Mouse (Mus musculus) embryonic facial prominence, embryonic 12.5 days (tissue): ENCODE data around the gene Ttyh1. TPM values are rescaled to one million over a fixed set of nuclear protein-coding genes. Genes with fewer than 3 reads are reported as not detected.
A peak's percentile ranks its signal among the peaks of the same experiment; 100 is the strongest.

Experiments
- ATAC-seq: fragments of 200-750 bp; cut with Nextera tagmentation; 2 replicates; pipeline ENCODE4 v1.8.0; 2017; ENCODE audit not compliant: insufficient number of reproducible peaks, insufficient read depth, low FRiP score, low TSS enrichment
- H3K27ac ChIP-seq: fragments of 300-500 bp; sonication (generic); 2 replicates; pipeline ENCODE4 v1.5.1; 2016; ENCODE audit warnings: mild to moderate bottlenecking
- H3K27me3 ChIP-seq: fragments of 300-500 bp; sonication (generic); 2 replicates; pipeline ENCODE4 v1.6.1; 2016; ENCODE audit warnings: mild to moderate bottlenecking, moderate library complexity
- H3K36me3 ChIP-seq: fragments of 300-500 bp; sonication (generic); 2 replicates; pipeline ENCODE4 v1.6.1; 2016; ENCODE audit warnings: mild to moderate bottlenecking
- H3K4me1 ChIP-seq: fragments of 300-500 bp; sonication (generic); 2 replicates; pipeline ENCODE4 v1.6.1; 2016
- H3K4me2 ChIP-seq: fragments of 300-500 bp; sonication (generic); replicated peaks from 2 replicates; pipeline ENCODE4 v1.6.1; 2016; ENCODE audit warnings: mild to moderate bottlenecking, moderate library complexity
- H3K4me3 ChIP-seq: fragments of 300-500 bp; sonication (generic); 2 replicates; pipeline ENCODE4 v1.5.1; 2016; ENCODE audit warnings: mild to moderate bottlenecking
- H3K9ac ChIP-seq: fragments of 300-500 bp; sonication (generic); 2 replicates; pipeline ENCODE4 v1.6.1; 2016; ENCODE audit warnings: mild to moderate bottlenecking, moderate library complexity
- H3K9me3 ChIP-seq: fragments of 300-500 bp; sonication (generic); 2 replicates; pipeline ENCODE4 v1.6.1; 2016; ENCODE audit warnings: mild to moderate bottlenecking, moderate library complexity
- WGBS: fragments of 180-500 bp; shearing (Covaris S2); methylation state at CpG from one replicate; pipeline ENCODE4 v1.1.7; 2016; 5-methylcytosine and 5-hydroxymethylcytosine counted together
- polyA plus RNA-seq: library from polyadenylated mRNA; unstranded; fragments of >200 nt; fragmentation: Nextera tagmentation; extraction: Ambion mirVana; gene quantifications from 2 replicates; pipeline ENCODE4 v1.2.1, GENCODE M21; 2016

Ttyh1 gene
- polyA plus RNA-seq, 1 experiment from 2014 or later, result 10.8 TPM

DNA sequence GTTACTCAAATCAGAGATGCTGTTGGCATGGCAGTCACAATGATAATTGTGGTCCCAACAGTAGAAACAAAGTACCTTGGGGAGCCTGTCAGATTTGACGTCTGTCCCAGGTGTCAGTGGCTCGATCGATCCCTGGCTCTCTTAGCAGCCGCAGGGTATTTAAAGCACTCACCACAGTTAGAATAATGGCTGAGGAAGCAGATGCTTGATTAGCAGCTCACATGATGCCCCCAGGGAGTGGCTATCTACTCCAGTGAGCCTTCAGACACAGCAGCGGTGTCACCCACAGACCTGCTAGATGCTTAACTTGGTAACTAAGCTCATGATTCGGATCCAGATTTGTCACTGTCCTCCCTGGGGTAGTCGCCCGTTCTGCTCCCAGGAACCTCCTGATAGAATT lies 28.0 kb upstream of the Ttyh1 start:
- Histone ChIP-seq H3K4me2 (no peak overlapping the region), H3K36me3 (no peaks in the 10 kb centered on the region), H3K27me3 (no peaks in the 10 kb centered on the region), H3K4me3 (no peak overlapping the region), H3K9ac (no peak overlapping the region), H3K9me3 (no peaks in the 10 kb centered on the region), H3K27ac (no peak overlapping the region), H3K4me1 (no peaks in the 10 kb centered on the region)
- ATAC-seq, result no peak
- 40% methylated on average over 8 of the region's 8 CpGs for WGBS

DNA sequence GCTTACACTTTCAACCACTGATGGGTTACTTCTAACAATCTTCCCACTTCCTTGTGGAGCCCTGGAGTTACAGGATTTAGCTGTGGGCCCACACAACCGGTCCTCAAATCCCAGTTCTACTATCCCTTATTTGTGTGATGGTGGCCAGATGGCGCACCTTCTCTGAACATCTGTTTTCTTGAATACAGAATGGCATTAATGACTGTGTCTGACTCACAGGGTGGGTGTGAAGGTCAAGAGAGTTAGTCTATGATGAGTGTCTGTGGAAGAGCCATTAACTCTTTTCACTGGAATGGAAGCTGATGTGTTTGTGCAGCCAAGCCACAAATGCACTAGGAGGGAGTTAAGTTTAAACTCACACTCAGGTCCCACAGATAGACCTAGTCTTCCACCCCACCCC lies 20.9 kb upstream of the Ttyh1 start:
- no peaks in the 10 kb centered on the region for H3K4me1 ChIP-seq
- no peaks in the 10 kb centered on the region for H3K36me3 ChIP-seq
- 77% methylated on average over 2 of the region's 2 CpGs for WGBS
- H3K9me3 ChIP-seq, result no peaks in the 10 kb centered on the region
- H3K27ac ChIP-seq, result no peak overlapping the region
- ATAC-seq, result no peak
- H3K27me3 ChIP-seq, result no peaks in the 10 kb centered on the region
- no peak overlapping the region for H3K4me3 ChIP-seq
- no peak overlapping the region for H3K9ac ChIP-seq
- H3K4me2 ChIP-seq, result no peak overlapping the region

DNA sequence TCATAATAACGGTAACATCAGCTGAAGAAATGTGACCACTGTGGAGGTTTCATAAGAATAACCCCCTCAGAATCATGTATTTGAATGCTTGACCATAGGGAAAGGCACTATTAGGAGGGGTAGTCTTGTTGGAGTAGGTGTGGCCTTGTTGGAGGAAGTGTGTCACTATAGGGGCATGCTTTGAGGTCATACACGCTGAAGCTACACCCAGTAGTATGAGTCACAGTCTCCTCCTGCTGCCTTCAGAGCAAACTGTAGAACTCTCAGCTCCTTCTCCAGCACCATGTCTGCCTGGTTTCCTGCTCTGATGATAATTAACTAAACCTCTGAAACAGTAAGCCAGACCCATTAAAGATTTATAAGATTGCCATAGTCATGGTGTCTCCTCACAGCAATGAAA lies 20.4 kb upstream of the Ttyh1 start:
- no peaks in the 10 kb centered on the region for H3K4me1 ChIP-seq
- ATAC-seq, result no peak
- H3K27ac ChIP-seq, result no peak overlapping the region
- no peak overlapping the region for H3K4me2 ChIP-seq
- no peaks in the 10 kb centered on the region for H3K9me3 ChIP-seq
- H3K9ac ChIP-seq, result no peak overlapping the region
- WGBS, result 83% methylated on average over 2 of the region's 2 CpGs
- no peaks in the 10 kb centered on the region for H3K27me3 ChIP-seq
- no peaks in the 10 kb centered on the region for H3K36me3 ChIP-seq
- no peak overlapping the region for H3K4me3 ChIP-seq

DNA sequence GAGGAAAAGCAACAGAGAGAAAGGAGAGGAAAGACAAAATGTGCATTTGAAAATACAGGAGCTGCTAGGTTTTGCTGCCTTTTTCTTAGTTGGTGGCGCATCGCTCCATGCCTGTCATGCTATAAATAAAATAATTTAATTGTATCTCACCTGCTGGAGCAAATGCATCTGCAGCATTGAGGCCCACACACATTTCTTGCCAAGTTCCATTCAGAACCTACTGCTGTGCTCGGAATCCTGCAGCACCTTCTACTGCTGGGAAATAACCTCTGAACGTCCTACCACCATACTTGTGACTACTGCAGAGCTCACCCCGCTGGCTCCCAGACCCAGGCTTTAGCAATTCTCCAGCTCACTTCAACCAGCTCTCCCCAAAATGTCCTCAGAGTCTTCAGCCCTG lies 18.1 kb upstream of the Ttyh1 start:
- H3K27ac ChIP-seq, result no peak overlapping the region
- no peaks in the 10 kb centered on the region for H3K27me3 ChIP-seq
- no peaks in the 10 kb centered on the region for H3K9me3 ChIP-seq
- no peak overlapping the region for H3K9ac ChIP-seq
- no peaks in the 10 kb centered on the region for H3K4me1 ChIP-seq
- no peak overlapping the region for H3K4me3 ChIP-seq
- no peak overlapping the region for H3K4me2 ChIP-seq
- no peaks in the 10 kb centered on the region for H3K36me3 ChIP-seq
- 81% methylated on average over 5 of the region's 5 CpGs for WGBS
- no peak for ATAC-seq

DNA sequence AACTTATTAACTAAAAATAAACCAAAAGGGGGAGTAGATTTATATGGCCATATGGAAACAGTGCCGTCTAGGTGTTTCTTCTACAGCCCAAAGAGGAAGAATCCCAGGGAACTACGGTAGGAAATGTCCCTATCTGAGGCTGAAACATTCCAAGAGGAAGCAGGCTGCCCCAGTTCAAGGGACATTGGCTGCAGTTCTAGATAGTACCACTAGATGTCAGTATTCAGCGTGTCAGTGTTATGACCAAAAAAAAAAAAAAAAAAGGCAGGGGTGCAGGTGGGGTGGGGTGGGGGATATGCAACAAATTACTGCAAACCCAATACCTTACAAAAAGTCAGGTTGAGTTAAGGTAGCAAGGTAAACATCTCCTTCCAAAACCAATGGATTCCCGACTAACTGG lies 15.8 kb upstream of the Ttyh1 start:
- Histone ChIP-seq H3K4me3 (no peak overlapping the region), H3K4me2 (no peak overlapping the region), H3K9me3 (no peaks in the 10 kb centered on the region), H3K36me3 (no peaks in the 10 kb centered on the region), H3K4me1 (no peaks in the 10 kb centered on the region), H3K9ac (no peak overlapping the region), H3K27me3 (no peaks in the 10 kb centered on the region), H3K27ac (no peak overlapping the region)
- WGBS, result 21% methylated on average over 4 of the region's 4 CpGs
- ATAC-seq, result no peak

DNA sequence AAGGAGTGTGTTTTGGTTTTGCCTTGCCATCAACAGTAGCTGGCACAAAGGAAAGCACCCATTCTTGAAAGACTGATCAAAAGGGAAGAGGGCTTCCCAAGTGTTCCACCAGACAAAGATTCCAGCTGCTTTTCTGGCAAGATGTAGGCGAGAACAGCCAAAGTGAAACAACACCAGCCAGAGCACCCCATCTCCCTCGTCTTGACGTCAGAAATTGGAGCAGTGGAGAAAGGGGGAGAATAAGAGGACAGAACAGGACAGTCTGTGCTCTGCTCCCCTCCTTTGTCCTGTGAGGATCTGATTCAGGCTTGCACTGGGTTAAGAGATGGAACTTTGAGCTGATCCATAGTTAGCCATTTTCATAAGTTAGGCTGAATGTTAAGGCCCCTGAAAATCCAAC lies 7.4 kb upstream of the Ttyh1 start:
- no peaks in the 10 kb centered on the region for H3K27me3 ChIP-seq
- H3K9me3 ChIP-seq, result no peaks in the 10 kb centered on the region
- H3K4me1 ChIP-seq, result no peaks in the 10 kb centered on the region
- no peak overlapping the region for H3K27ac ChIP-seq
- H3K9ac ChIP-seq, result no peak overlapping the region
- WGBS, result 51% methylated on average over 3 of the region's 3 CpGs
- ATAC-seq, result no peak
- no peak overlapping the region for H3K4me2 ChIP-seq
- H3K36me3 ChIP-seq, result no peaks in the 10 kb centered on the region
- no peak overlapping the region for H3K4me3 ChIP-seq

DNA sequence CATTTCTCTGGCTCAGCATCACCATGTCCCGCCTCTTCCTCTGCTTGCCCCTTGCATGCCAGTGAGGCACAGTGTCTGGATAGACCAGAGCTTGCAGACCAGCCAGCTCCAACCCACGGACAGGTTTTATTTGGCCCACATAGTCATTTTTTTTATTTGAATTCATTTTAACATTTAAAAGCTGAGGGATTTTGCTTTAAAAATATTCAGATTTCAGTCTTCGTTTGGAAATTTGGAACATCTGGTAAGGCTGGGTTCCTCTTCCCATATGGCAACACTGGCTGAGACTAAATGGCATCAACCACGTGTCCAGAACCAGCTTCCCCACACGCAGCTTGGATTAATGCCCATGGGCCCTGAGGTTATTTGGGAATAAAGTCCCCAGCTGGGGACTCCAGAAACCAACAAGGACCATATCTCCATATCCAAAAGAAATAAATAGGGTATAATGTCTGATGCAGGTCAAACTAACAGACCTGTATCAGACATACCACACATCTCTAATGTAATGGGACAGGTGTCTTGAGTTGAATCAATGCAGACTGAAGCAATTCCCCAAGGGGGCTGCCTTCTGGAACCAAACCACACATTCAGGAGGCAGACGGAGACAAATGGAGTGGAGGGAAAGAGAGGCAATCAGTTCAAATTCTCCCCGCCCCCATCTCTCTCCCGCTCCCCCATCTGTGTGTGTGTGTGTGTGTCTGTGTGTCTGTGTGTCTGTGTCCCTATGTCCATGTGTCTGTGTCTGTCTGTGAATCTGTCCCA lies 2.0 kb upstream of the Ttyh1 start:
- H3K9ac ChIP-seq, result no peak overlapping the region
- no peaks in the 10 kb centered on the region for H3K9me3 ChIP-seq
- H3K27me3 ChIP-seq, result peaks cover 26% of the 10 kb centered on the region
- no peak overlapping the region for H3K4me2 ChIP-seq
- H3K4me1 ChIP-seq, result peaks cover 6% of the 10 kb centered on the region; the same call in 1 of the 2 replicates
- no peak overlapping the region for H3K27ac ChIP-seq
- no peak overlapping the region for H3K4me3 ChIP-seq
- 65% methylated on average over 8 of the region's 8 CpGs for WGBS
- no peak for ATAC-seq
- H3K36me3 ChIP-seq, result no peaks in the 10 kb centered on the region

DNA sequence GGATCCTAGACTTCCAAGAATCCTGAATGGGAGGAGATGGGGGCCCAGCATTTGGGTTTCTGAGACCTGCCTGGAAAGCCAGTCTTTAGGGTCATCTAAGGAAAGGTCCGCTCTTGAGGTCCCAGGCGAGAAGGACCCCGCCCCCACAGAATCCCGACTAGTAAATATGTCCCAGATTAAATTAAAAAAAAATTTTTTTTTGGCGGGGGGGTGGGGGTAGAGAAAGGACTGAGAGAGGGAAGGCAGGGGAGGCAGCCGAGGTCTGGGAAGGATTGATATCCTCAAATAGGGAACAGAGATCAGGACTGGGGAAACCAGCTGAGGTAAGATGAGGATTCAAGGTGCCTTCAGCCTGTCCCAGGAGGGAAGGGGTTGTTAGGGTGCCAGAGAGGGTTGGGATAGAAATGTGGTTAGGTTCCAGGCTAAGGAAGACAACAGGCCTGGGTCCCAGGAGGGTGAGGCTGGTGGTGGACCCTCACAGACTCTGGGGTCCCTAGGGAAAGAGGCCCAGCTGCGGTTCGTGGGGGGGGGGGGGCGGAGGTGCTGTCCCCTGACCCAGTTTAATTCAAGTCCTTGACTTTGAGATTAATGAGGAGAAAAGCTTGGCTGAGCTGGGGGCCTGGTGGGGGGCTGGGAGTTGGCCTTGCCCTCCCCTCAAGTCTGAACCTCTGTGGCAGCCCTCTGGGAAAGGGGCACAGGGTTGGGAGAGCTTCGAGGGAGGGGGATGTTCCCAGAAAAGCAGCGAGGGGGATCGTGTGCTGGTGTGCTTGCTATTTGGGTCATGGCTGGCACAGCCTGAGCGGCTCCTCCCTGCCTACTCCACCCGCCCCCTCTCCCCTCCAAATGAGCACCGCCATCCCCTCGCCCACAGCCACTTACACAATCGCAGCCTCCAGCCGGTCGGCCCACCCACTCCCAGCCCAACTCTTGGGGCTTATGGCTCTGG lies 1.0 kb downstream of the Ttyh1 start:
- peak overlapping the region; percentile 45; the same call in 1 of the 2 replicates for H3K4me3 ChIP-seq
- whole genome bisulfite sequencing, result 20% methylated on average over 19 of the region's 19 CpGs
- H3K4me1 ChIP-seq, result peaks cover 19% of the 10 kb centered on the region
- H3K27ac ChIP-seq, result no peak overlapping the region
- no peak for ATAC-seq
- H3K9ac ChIP-seq, result no peak overlapping the region
- no peaks in the 10 kb centered on the region for H3K9me3 ChIP-seq
- H3K36me3 ChIP-seq, result no peaks in the 10 kb centered on the region
- H3K4me2 ChIP-seq, result peak overlapping the region; percentile 68
- H3K27me3 ChIP-seq, result peaks cover 26% of the 10 kb centered on the region

DNA sequence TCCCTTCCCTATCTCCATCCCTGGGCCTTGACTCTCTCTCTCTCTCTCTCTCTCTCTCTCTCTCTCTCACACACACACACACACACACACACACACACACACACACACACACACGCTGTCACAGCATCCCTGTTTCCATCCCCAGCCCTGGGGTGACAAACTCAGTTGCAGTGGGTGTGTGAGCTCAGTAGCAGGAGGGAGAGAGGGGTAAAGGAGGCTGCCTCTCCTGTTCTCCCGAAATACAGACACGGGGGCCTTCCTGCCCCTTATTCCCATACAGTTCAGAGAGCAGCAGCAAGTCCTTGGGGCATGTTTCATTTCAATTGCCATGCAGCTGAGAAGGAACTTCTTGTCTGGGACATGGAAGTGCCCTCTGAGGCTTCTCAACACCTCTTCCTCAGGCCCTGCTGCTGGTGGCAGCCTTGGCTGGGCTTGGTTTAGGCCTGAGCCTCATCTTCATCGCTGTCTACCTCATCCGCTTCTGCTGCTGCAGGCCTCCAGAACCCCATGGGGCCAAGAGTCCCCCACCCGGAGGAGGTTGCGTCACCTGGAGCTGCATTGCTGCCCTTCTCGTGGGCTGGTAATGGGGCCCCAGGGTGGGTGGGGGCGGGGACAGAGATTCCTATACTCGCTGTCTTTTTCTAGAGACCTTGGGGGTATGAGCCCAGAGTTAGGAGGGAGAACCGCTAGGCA lies 3.0 kb downstream of the Ttyh1 start:
- H3K9me3 ChIP-seq, result no peaks in the 10 kb centered on the region
- no peak for ATAC-seq
- 43% methylated on average over 11 of the region's 11 CpGs for WGBS
- H3K27ac ChIP-seq, result no peak overlapping the region
- no peaks in the 10 kb centered on the region for H3K36me3 ChIP-seq
- H3K27me3 ChIP-seq, result peaks cover 26% of the 10 kb centered on the region
- no peak overlapping the region for H3K9ac ChIP-seq
- peaks cover 19% of the 10 kb centered on the region for H3K4me1 ChIP-seq
- no peak overlapping the region for H3K4me3 ChIP-seq
- no peak overlapping the region for H3K4me2 ChIP-seq

DNA sequence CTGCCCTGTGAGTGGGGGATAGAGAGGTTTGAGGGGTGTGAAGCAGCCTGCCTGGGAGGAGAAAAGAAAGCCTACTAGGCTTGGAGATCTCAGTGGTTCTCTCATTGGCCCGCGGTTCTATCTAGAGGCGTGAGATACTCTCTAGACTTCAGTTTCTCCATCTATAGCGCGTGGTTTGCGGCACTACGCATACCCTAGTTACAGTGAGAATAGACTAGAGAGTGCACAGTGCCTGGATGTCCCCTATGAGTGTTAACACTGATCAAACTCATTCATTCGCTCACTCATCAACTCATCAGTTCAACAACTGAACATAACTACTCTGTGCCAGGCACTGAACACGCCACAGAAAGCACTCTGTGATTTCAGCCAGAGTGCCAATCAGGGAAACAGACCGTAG lies 3.6 kb downstream of the Ttyh1 start:
- H3K4me2 ChIP-seq, result no peak overlapping the region
- no peak overlapping the region for H3K9ac ChIP-seq
- H3K27ac ChIP-seq, result no peak overlapping the region
- H3K36me3 ChIP-seq, result no peaks in the 10 kb centered on the region
- ATAC-seq, result no peak
- no peaks in the 10 kb centered on the region for H3K9me3 ChIP-seq
- H3K4me1 ChIP-seq, result peaks cover 19% of the 10 kb centered on the region
- H3K4me3 ChIP-seq, result no peak overlapping the region
- WGBS, result 85% methylated on average over 10 of the region's 10 CpGs
- peaks cover 26% of the 10 kb centered on the region for H3K27me3 ChIP-seq

DNA sequence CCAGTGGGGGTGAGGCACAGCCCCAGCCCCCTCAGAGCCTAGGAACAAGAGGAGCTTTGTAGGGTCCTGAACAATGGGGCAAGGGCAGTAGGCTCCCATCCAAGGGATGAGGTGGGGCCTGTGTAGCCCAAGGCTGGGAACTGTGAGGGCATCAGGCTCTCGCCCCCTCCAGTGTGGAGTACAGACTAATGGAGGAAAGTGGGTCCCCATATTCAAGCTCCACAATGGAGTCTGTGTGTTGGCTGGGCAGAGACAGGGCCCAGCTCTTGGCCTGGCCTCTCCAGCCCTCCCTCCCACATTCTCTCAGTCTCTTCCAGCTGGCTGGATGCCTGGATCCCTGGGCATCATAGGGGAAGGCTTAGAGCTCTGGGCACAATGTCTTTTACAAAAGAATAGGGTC lies 4.5 kb downstream of the Ttyh1 start:
- Histone ChIP-seq H3K27me3 (peaks cover 26% of the 10 kb centered on the region), H3K4me1 (peaks cover 19% of the 10 kb centered on the region), H3K9me3 (no peaks in the 10 kb centered on the region), H3K4me3 (no peak overlapping the region), H3K4me2 (no peak overlapping the region), H3K27ac (0 out of 2 replicates have a peak overlapping the region, but pooled peaks have one; percentile 43), H3K9ac (no peak overlapping the region; the same call in 1 of the 2 replicates), H3K36me3 (no peaks in the 10 kb centered on the region)
- 40% methylated on average over 1 of the region's 1 CpGs for WGBS
- peak; percentile 37 for ATAC-seq
